In genomic region chr13:94439386-94439785, GRCm38 (mm10) we compare ENCODE assay signal across 9 mouse cellular contexts.
DNase-seq lines count a peak whose midpoint lies in the region; ATAC-seq and TF ChIP-seq lines count a peak whose summit lies in the region.
"Had no signal": no experiment of that assay in that cellular context is flagged by ENCODE, and none has a peak within 500 bp of the region (broad histone marks: within the 10 kb centered on the region; RNA-seq: fewer than 3 reads in every experiment).

No protein-coding gene starts in this region.

- H3K4me1 ChIP-seq in lung, adult 2 months (ENCODE audit: control insufficient read depth, insufficient read depth, low read length): no peaks in the 10 kb centered on the region
- peaks cover 8% of the 10 kb centered on the region; the same call in 1 of the 2 replicates for H3K4me1 ChIP-seq in lung, postnatal 0 days (ENCODE audit: insufficient read depth, low read depth, low read length)
- H3K4me1 ChIP-seq: hindbrain, embryonic 15.5 days had no signal

- H3K9ac ChIP-seq in lung, postnatal 0 days (replicated peaks; ENCODE audit: low read depth): no peak overlapping the region
- H3K9ac ChIP-seq: hindbrain, embryonic 15.5 days had no signal

- H3K9me3 ChIP-seq in lung, postnatal 0 days (ENCODE audit: low read length): no peaks in the 10 kb centered on the region
- H3K9me3 ChIP-seq: hindbrain, embryonic 15.5 days had no signal

- H3K27ac ChIP-seq in lung, postnatal 0 days (ENCODE audit: low read length): no peak overlapping the region
- H3K27ac ChIP-seq: hindbrain, embryonic 15.5 days had no signal

- peak; percentile 4 for DNase-seq in heart, adult 8-10 months (ENCODE audit: low spot score)
- DNase-seq in heart, adult 9 months (ENCODE audit: low spot score in 2 of 2): no peak
- DNase-seq in lung, adult 18-20 months: peak; percentile 15 to 27
- DNase-seq in lung, adult 2 months: no peak
- DNase-seq in fibroblast of lung, adult 2 months (ENCODE audit: low read depth): peak; percentile 27
- peak; percentile 57 for DNase-seq in lung, postnatal 0 days (ENCODE audit: low spot score)
- DNase-seq in urinary bladder, adult 2 months (ENCODE audit: low spot score): no peak
- DNase-seq: spleen, adult 18-20 months had no signal

- H3K36me3 ChIP-seq in lung, postnatal 0 days (ENCODE audit: insufficient read depth, low read length): 0 out of 2 replicates have a peak, but pooled peaks cover 3% of the 10 kb centered on the region
- H3K36me3 ChIP-seq: hindbrain, embryonic 15.5 days had no signal

- no peaks in the 10 kb centered on the region for H3K27me3 ChIP-seq in lung, postnatal 0 days (replicated peaks; ENCODE audit: insufficient read depth, low read length)
- H3K27me3 ChIP-seq: hindbrain, embryonic 15.5 days had no signal

- H3K4me3 ChIP-seq in lung, adult 2 months (replicated peaks; ENCODE audit: extremely low read depth, low read depth, low read length): no peak overlapping the region
- H3K4me3 ChIP-seq in lung, postnatal 0 days (ENCODE audit: low read depth, low read length): no peak overlapping the region
- H3K4me3 ChIP-seq: hindbrain, embryonic 15.5 days had no signal

- TF ChIP-seq EP300 in lung, postnatal 0 days (IDR thresholded peaks at IDR 0.05): no peak

- ATAC-seq in lung, postnatal 0 days: peak; percentile 40; the same call in 1 of the 2 replicates

- no peak for TF ChIP-seq POLR2A in lung, adult 2 months (IDR thresholded peaks at IDR 0.05; ENCODE audit: borderline replicate concordance, extremely low read depth, low read depth, low read length)

- no peak overlapping the region for H3K4me2 ChIP-seq in lung, postnatal 0 days (replicated peaks; ENCODE audit: low read depth, low read length)
- H3K4me2 ChIP-seq: hindbrain, embryonic 15.5 days had no signal

- no peak for TF ChIP-seq CTCF in lung, adult 2 months (IDR thresholded peaks at IDR 0.05; ENCODE audit: insufficient read depth, low read length)
- no peak for TF ChIP-seq CTCF in lung, postnatal 0 days (IDR thresholded peaks at IDR 0.05)

- 36% methylated on average over 5 of the region's 5 CpGs for WGBS in lung, adult 2 months
- 34% methylated on average over 5 of the region's 5 CpGs for WGBS in lung, postnatal 0 days

Comparison
In these comparisons a context has a peak if more than half of its experiments do, and no peak if none do; other contexts are left out.
1. DNase-seq: peak in heart, adult 8-10 months (single experiment), lung, adult 18-20 months (2 of 2), fibroblast of lung, adult 2 months (single experiment) and lung, postnatal 0 days (single experiment); none in heart, adult 9 months (0 of 2), lung, adult 2 months (single experiment) and urinary bladder, adult 2 months (single experiment).